Mouse (Mus musculus) neural tube, embryonic 11.5 days (tissue): ENCODE results near the gene Syna. TPM values are rescaled to one million over a fixed set of nuclear protein-coding genes. Genes with fewer than 3 reads are reported as not detected.

Experiments used
- ATAC-seq: fragments of 200-750 bp; cut with Nextera tagmentation; 2 replicates; pipeline ENCODE4 v1.8.0; 2017; ENCODE audit warnings: moderate number of reproducible peaks, mild to moderate bottlenecking, moderate TSS enrichment, moderate library complexity; ENCODE audit not compliant: insufficient read depth, low FRiP score, low TSS enrichment
- DNase-seq: peaks from one replicate; pipeline ENCODE4 v3.0.0-alpha.2; 2015; ENCODE audit warnings: low spot score
- H3K27ac ChIP-seq: fragments of 300-500 bp; sonication (generic); 2 replicates; pipeline ENCODE4 v1.5.1; 2014; ENCODE audit warnings: low read depth, mild to moderate bottlenecking, low read length
- H3K27me3 ChIP-seq: fragments of 300-500 bp; sonication (generic); 2 replicates; pipeline ENCODE4 v1.6.1; 2014; ENCODE audit warnings: mild to moderate bottlenecking, low read length, mixed read lengths; ENCODE audit not compliant: control insufficient read depth, insufficient read depth
- H3K36me3 ChIP-seq: fragments of 300-500 bp; sonication (generic); 2 replicates; pipeline ENCODE4 v1.6.1; 2014; ENCODE audit warnings: mild to moderate bottlenecking, low read length, moderate library complexity, mixed read lengths; ENCODE audit not compliant: control insufficient read depth, insufficient read depth
- H3K4me1 ChIP-seq: fragments of 300-500 bp; sonication (generic); 2 replicates; pipeline ENCODE4 v1.6.1; 2014; ENCODE audit warnings: low read length, mixed read lengths; ENCODE audit not compliant: control insufficient read depth, insufficient read depth
- H3K4me2 ChIP-seq: fragments of 300-500 bp; sonication (generic); 2 replicates; pipeline ENCODE4 v1.6.1; 2014; ENCODE audit warnings: low read depth, mild to moderate bottlenecking, moderate library complexity
- H3K4me3 ChIP-seq: fragments of 300-500 bp; sonication (generic); 2 replicates; pipeline ENCODE4 v1.5.1; 2014; ENCODE audit warnings: low read depth, low read length
- H3K9ac ChIP-seq: fragments of 300-500 bp; sonication (generic); 2 replicates; pipeline ENCODE4 v1.6.1; 2014; ENCODE audit warnings: mild to moderate bottlenecking, low read length
- H3K9me3 ChIP-seq: fragments of 300-500 bp; sonication (generic); 2 replicates; pipeline ENCODE4 v1.6.1; 2016; ENCODE audit warnings: low read length; ENCODE audit not compliant: control insufficient read depth
- WGBS: fragments of 180-500 bp; shearing (Covaris S2); extraction: QIAGEN DNeasy Blood & Tissue Kit; methylation state at CpG from one replicate; pipeline ENCODE4 v1.1.7; 2014; 5-methylcytosine and 5-hydroxymethylcytosine counted together
- polyA plus RNA-seq: library from polyadenylated mRNA; unstranded; fragments of >200 nt; fragmentation: Nextera tagmentation; extraction: Ambion mirVana; gene quantifications from 2 replicates; pipeline ENCODE4 v1.2.1, GENCODE M21; 2014

Gene Syna
- polyA plus RNA-seq, 1 experiment from 2014 or later = not detected

DNA sequence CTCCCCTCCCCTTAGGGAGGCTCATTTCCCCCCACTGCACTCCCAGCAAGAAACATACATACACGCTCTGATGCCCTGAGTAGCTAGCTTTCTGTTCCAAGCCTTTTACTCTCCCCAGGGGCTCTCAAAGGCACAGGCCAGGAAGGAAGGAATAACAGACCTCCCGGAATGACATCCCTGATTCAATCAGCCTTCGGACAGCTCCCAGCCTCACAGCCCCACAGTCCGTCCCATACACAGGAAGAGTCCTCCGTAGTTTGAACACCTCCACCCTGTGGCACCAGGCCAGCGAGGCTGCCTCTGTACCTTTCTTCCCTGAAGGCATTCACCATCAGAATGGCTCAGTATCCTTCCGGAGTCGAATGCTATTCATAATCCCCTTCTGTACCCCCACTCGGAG, 31.5 kb downstream of the Syna start:
- DNase-seq (no peak), ATAC-seq (no peak)
- Histone ChIP-seq H3K36me3 (peaks cover 8% of the 10 kb centered on the region; the same call in 1 of the 2 replicates), H3K9me3 (no peaks in the 10 kb centered on the region), H3K27me3 (no peaks in the 10 kb centered on the region), H3K4me2 (no peak overlapping the region), H3K9ac (no peak overlapping the region), H3K4me3 (no peak overlapping the region), H3K4me1 (no peaks in the 10 kb centered on the region), H3K27ac (no peak overlapping the region)
- WGBS = 38% methylated on average over 9 of the region's 9 CpGs

DNA sequence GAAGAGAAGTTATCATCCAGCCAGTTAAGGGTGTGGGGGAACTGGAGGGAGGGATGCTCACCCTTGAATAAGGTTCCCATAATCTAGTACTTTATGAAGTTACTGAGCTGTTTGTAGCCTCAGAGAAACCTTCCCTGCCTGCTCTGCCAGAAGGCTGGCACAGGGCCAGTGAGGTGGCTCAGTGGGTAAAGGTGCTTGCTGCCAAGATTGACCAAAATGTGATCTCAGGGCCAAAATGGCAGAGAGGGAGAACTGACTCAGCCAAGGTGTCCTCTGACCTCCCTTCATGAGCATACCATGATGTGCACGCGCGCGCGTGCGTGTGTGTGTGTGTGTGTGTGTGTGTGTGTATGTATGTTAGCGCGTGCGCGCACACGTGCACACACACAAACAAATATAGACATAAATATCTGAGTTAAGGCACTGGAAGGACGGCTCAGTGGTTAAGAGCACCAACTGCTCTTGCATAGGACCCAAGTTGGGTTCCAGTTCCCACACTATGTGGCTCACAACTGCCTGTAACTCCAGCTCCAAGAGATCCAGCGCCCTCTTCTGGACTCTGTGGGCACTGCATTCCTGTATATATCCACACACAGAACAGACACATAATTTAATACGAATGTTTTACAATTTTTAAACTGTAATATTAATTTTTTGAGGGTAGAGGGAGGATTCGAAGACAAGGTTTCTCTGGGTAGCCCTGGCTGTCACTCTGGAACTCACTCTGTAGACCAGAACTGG, 33.8 kb downstream of the Syna start:
- Histone ChIP-seq H3K9me3 (no peaks in the 10 kb centered on the region), H3K9ac (no peak overlapping the region), H3K4me2 (no peak overlapping the region), H3K4me3 (no peak overlapping the region), H3K4me1 (no peaks in the 10 kb centered on the region), H3K36me3 (peaks cover 5% of the 10 kb centered on the region; the same call in 1 of the 2 replicates), H3K27ac (no peak overlapping the region), H3K27me3 (no peaks in the 10 kb centered on the region)
- ATAC-seq (no peak), DNase-seq (no peak)
- WGBS = 91% methylated on average over 15 of the region's 15 CpGs

DNA sequence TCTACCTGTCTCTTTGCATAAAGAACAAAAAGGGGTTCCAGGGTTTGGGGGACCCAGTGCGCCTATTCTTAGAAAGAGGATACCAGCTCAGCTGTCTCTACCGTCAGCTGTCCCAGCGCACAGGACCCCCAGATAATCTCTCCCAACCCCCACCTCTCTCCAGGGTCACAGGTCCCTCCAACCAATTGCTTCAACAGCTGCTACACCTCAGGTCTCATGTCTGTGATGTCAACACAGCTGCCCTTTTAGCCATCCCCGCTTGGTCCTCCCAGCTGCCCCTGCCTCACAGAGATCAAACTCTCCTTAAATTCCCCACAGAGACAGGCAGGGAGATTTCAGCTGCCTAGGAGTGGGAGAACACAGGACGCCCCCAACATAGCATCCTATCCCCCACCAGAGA, 36.2 kb downstream of the Syna start:
- Histone ChIP-seq H3K4me2 (no peak overlapping the region), H3K36me3 (peaks cover 8% of the 10 kb centered on the region), H3K27ac (no peak overlapping the region), H3K4me1 (no peaks in the 10 kb centered on the region), H3K9me3 (no peaks in the 10 kb centered on the region), H3K27me3 (no peaks in the 10 kb centered on the region), H3K4me3 (no peak overlapping the region), H3K9ac (no peak overlapping the region)
- 77% methylated on average over 5 of the region's 5 CpGs for WGBS
- DNase-seq = no peak
- no peak for ATAC-seq

DNA sequence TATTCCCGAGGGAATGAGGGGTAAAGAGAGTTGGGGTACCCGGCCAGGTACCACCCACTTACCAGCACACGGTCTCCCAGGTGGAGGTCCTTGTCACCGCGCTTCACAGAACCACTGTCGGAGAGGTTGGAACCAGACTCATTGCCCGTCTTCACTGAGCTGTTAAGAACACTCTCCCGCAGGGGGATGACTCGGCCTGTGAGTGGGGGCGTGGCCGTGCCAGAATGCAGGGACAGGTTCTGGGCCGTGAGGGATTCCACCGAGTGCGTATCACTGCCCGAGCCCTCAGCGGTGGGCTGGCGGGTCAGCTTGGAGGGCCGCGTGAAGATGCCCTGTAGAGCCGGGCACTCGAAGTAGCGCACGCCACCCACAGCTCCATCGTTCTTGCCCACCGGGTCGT, 37.4 kb downstream of the Syna start:
- 92% methylated on average over 26 of the region's 26 CpGs for WGBS
- H3K27me3 ChIP-seq = no peaks in the 10 kb centered on the region
- DNase-seq (no peak), ATAC-seq (no peak)
- peaks cover 11% of the 10 kb centered on the region for H3K36me3 ChIP-seq
- no peaks in the 10 kb centered on the region for H3K4me1 ChIP-seq
- H3K4me2 ChIP-seq = no peak overlapping the region
- H3K4me3 ChIP-seq = no peak overlapping the region
- H3K9me3 ChIP-seq = no peaks in the 10 kb centered on the region
- no peak overlapping the region for H3K9ac ChIP-seq
- H3K27ac ChIP-seq = no peak overlapping the region

DNA sequence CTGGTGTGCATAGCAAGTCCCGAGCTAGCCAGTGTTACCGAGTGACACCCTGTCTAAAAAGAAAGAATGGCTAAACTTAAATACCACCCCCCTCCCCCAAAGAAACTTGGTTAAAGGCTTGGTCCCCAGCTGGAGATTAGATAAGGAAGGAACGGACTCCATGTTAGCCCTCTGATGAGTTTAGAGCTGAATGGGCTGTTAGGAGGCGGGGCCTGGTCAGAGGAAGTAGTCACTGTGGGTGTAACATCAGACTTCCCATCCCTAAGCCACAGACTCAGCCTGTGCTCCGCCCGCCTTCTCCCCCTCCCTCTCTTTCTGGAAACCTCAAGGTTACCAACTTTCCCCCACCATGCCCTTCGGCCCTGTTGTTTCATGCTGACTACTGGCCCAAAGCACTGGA, 38.2 kb downstream of the Syna start:
- 98% methylated on average over 7 of the region's 7 CpGs for WGBS
- Histone ChIP-seq H3K4me2 (no peak overlapping the region), H3K27ac (no peak overlapping the region), H3K9ac (no peak overlapping the region), H3K9me3 (no peaks in the 10 kb centered on the region), H3K27me3 (no peaks in the 10 kb centered on the region), H3K36me3 (peaks cover 17% of the 10 kb centered on the region), H3K4me1 (no peaks in the 10 kb centered on the region), H3K4me3 (no peak overlapping the region)
- DNase-seq (no peak), ATAC-seq (no peak)

DNA sequence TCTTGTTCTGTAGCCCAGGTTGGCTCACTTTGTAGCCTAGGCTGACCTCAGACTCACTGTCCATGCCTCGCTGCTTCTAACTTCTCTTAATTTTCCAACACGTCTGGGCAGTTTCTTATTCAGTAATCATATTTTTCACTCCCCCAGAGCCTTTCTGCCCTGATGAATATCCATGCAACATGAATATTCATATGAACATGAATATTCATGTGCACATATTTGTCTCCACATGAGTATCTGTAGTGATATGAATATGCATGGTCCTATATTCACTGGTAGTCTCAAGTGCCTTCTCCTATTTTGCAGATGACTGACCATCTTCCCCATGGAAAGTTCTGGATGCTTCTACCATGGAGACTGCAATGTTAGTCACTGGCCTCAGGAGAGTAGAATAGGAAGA, 38.8 kb downstream of the Syna start:
- Histone ChIP-seq H3K27ac (no peak overlapping the region), H3K9ac (no peak overlapping the region), H3K4me2 (no peak overlapping the region), H3K36me3 (peaks cover 21% of the 10 kb centered on the region), H3K27me3 (no peaks in the 10 kb centered on the region), H3K4me1 (no peaks in the 10 kb centered on the region), H3K4me3 (no peak overlapping the region), H3K9me3 (no peaks in the 10 kb centered on the region)
- ATAC-seq (no peak), DNase-seq (no peak)
- 80% methylated on average over 2 of the region's 2 CpGs for WGBS

DNA sequence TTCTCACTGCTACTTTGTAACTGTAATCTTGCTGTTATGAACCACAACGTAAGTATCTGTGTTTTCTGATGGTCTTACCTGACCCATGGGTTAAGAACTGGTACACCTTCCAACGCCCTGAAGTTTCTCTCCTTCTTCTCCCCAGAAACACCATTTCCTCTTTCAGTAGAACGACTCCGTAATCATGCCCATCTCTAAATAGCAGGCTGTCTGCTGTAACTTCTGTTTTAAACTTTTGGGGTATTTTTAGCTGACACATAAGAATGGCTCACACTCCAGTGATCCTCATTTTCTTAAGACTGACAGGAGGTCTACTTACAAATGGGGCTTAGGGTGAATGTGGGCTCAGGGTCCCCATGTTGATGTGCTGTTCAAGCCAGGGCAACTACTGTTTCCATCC, 39.9 kb downstream of the Syna start:
- Histone ChIP-seq H3K4me2 (no peak overlapping the region), H3K36me3 (peaks cover 29% of the 10 kb centered on the region), H3K4me3 (no peak overlapping the region), H3K9ac (no peak overlapping the region), H3K27me3 (no peaks in the 10 kb centered on the region), H3K27ac (no peak overlapping the region), H3K4me1 (no peaks in the 10 kb centered on the region), H3K9me3 (no peaks in the 10 kb centered on the region)
- DNase-seq (no peak), ATAC-seq (no peak)
- WGBS = 94% methylated on average over 4 of the region's 4 CpGs

DNA sequence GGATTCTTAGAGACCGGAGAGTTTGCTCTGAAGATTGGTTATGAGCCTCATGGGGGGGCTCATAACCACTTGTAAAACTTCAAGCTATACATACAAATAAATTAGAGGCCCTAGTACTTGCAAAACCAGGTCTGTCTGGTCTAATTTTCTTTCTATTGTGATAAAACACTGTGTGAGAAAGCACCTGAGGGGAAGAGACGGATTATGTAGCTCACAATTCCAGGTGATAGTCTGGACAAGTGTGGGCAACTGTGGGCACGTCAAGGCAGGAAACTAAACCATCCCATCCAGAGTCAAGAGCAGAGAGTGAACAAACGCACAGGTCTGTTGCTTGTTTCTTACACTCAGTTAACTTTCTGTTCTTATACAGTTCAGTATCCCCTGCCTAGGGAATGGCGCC, 40.5 kb downstream of the Syna start:
- no peaks in the 10 kb centered on the region for H3K4me1 ChIP-seq
- H3K9ac ChIP-seq = no peak overlapping the region
- H3K4me3 ChIP-seq = no peak overlapping the region
- no peaks in the 10 kb centered on the region for H3K9me3 ChIP-seq
- no peaks in the 10 kb centered on the region for H3K27me3 ChIP-seq
- H3K27ac ChIP-seq = no peak overlapping the region
- ATAC-seq = no peak
- peaks cover 33% of the 10 kb centered on the region for H3K36me3 ChIP-seq
- H3K4me2 ChIP-seq = no peak overlapping the region
- DNase-seq = no peak
- WGBS = 95% methylated on average over 5 of the region's 5 CpGs

DNA sequence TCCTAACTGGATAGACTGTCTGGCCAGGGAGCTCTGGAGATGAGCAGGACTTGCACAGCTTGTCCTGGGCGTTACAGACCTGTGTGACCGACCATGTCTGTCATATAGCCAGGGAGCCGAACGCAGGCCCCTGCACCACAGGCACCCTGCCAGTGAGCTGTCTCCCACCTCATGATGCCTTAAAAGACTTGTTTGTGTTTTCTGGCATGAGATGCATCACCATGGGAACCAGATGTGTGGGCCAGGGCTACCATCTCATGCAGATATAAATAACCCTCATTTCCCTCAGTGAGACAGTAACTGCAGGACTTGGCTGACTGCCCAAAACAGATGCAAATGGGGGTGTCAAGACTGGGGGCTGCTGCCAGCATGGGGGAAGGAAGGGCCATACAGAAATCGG, 47.9 kb downstream of the Syna start:
- no peak overlapping the region for H3K27ac ChIP-seq
- H3K4me2 ChIP-seq = no peak overlapping the region
- H3K9ac ChIP-seq = no peak overlapping the region
- ATAC-seq (peak; percentile 58; the same call in 1 of the 2 replicates), DNase-seq (no peak)
- H3K27me3 ChIP-seq = no peaks in the 10 kb centered on the region
- no peaks in the 10 kb centered on the region for H3K9me3 ChIP-seq
- H3K4me3 ChIP-seq = no peak overlapping the region
- WGBS = 74% methylated on average over 5 of the region's 5 CpGs
- no peaks in the 10 kb centered on the region for H3K4me1 ChIP-seq
- peaks cover 28% of the 10 kb centered on the region for H3K36me3 ChIP-seq
